10 mouse cellular contexts compared by ENCODE assay signal in genomic region chr12:16853431-16854165, GRCm38 (mm10). TPM values are rescaled to one million over a fixed set of nuclear protein-coding genes. Genes with fewer than 3 reads are reported as not detected.
DNase-seq lines count a peak whose midpoint lies in the region; ATAC-seq lines count a peak whose summit lies in the region.
"Had no signal": no experiment of that assay in that cellular context is flagged by ENCODE, and none has a peak within 500 bp of the region (broad histone marks: within the 10 kb centered on the region; RNA-seq: fewer than 3 reads in every experiment).

No protein-coding gene starts in this region.

- no peak for ATAC-seq in midbrain, embryonic 13.5 days

- H3K4me1 ChIP-seq in midbrain, embryonic 13.5 days (replicated peaks), result peaks cover 31% of the 10 kb centered on the region

- no peaks in the 10 kb centered on the region for H3K9me3 ChIP-seq in midbrain, embryonic 13.5 days
- H3K9me3 ChIP-seq: liver, embryonic 15.5 days had no signal

- no peak overlapping the region for H3K27ac ChIP-seq in midbrain, embryonic 13.5 days
- H3K27ac ChIP-seq: liver, embryonic 15.5 days had no signal

- no peak overlapping the region for H3K4me3 ChIP-seq in midbrain, embryonic 13.5 days (replicated peaks)
- H3K4me3 ChIP-seq: erythroblast, embryonic 14.5 days; liver, embryonic 15.5 days had no signal

- no peaks in the 10 kb centered on the region for H3K36me3 ChIP-seq in midbrain, embryonic 13.5 days
- H3K36me3 ChIP-seq: liver, embryonic 15.5 days had no signal

- no peak overlapping the region for H3K9ac ChIP-seq in midbrain, embryonic 13.5 days (replicated peaks)
- H3K9ac ChIP-seq: liver, embryonic 15.5 days had no signal

- H3K27me3 ChIP-seq in midbrain, embryonic 13.5 days, result no peaks in the 10 kb centered on the region
- H3K27me3 ChIP-seq: liver, embryonic 15.5 days had no signal

- peak; percentile 73 to 74 for DNase-seq in cerebellum, postnatal 10 days
- DNase-seq in cerebellum, postnatal 4 days (ENCODE audit: low spot score in 2 of 2), result no peak
- DNase-seq in urinary bladder, adult 18-20 months (ENCODE audit: low spot score in 2 of 2), result peak; percentile 68 to 77
- DNase-seq in urinary bladder, adult 2 months (ENCODE audit: low spot score), result no peak
- DNase-seq in heart, postnatal 14 days, result peak; percentile 75 to 83
- peak; percentile 89 to 93 for DNase-seq in lung, postnatal 4 days
- DNase-seq in embryo, embryonic 10 days (ENCODE audit: low spot score), result no peak

- no peak overlapping the region for H3K4me2 ChIP-seq in midbrain, embryonic 13.5 days (replicated peaks)
- H3K4me2 ChIP-seq: liver, embryonic 15.5 days had no signal

- 89% methylated on average over 11 of the region's 11 CpGs for WGBS in midbrain, embryonic 13.5 days

- intact Hi-C loops in heart, postnatal 14 days (cut with DNase I), result no loop called here

RNA-seq across cellular contexts. Expression of gene Rock2, which starts 41.1 kb away (rescaled TPM):
- polyA plus RNA-seq in urinary bladder, adult 2 months (2012; rRNA removed), result 42.1 and 52.0 TPM in 2 replicates
- total RNA-seq in heart, postnatal 14 days (2021), result 10 to 100 TPM; 83.6 to 87.4 TPM
- polyA plus RNA-seq in midbrain, embryonic 13.5 days (2015; fragmentation: Nextera tagmentation; extraction: Ambion mirVana), result 14.4 and 15.7 TPM in 2 replicates

RNA-seq across cellular contexts. Expression of gene E2f6, which starts 42.8 kb away (rescaled TPM):
- 26.5 and 27.9 TPM in 2 replicates for polyA plus RNA-seq in urinary bladder, adult 2 months (2012; rRNA removed)
- 10 to 100 TPM; 57.2 to 60.7 TPM for total RNA-seq in heart, postnatal 14 days (2021)
- polyA plus RNA-seq in midbrain, embryonic 13.5 days (2015; fragmentation: Nextera tagmentation; extraction: Ambion mirVana), result 46.7 and 49.5 TPM in 2 replicates

RNA-seq across cellular contexts. Expression of gene Greb1, which starts 52.9 kb away (rescaled TPM):
- 0.29 and 0.35 TPM in 2 replicates for polyA plus RNA-seq in urinary bladder, adult 2 months (2012; rRNA removed)
- total RNA-seq in heart, postnatal 14 days (2021), result under 1 TPM; 0.19 to 0.90 TPM
- 2.7 and 3.1 TPM in 2 replicates for polyA plus RNA-seq in midbrain, embryonic 13.5 days (2015; fragmentation: Nextera tagmentation; extraction: Ambion mirVana)
- polyA plus RNA-seq: erythroblast, embryonic 14.5 days had no signal

Comparison
In these comparisons a context has a peak if more than half of its experiments do, and no peak if none do; other contexts are left out.
1. DNase-seq: peak in cerebellum, postnatal 10 days (2 of 2), urinary bladder, adult 18-20 months (2 of 2), heart, postnatal 14 days (2 of 2) and lung, postnatal 4 days (2 of 2); none in cerebellum, postnatal 4 days (0 of 2), urinary bladder, adult 2 months (single experiment) and embryo, embryonic 10 days (single experiment).